Mouse (Mus musculus): ENCODE results near the gene Ppp1r18.

DNA sequence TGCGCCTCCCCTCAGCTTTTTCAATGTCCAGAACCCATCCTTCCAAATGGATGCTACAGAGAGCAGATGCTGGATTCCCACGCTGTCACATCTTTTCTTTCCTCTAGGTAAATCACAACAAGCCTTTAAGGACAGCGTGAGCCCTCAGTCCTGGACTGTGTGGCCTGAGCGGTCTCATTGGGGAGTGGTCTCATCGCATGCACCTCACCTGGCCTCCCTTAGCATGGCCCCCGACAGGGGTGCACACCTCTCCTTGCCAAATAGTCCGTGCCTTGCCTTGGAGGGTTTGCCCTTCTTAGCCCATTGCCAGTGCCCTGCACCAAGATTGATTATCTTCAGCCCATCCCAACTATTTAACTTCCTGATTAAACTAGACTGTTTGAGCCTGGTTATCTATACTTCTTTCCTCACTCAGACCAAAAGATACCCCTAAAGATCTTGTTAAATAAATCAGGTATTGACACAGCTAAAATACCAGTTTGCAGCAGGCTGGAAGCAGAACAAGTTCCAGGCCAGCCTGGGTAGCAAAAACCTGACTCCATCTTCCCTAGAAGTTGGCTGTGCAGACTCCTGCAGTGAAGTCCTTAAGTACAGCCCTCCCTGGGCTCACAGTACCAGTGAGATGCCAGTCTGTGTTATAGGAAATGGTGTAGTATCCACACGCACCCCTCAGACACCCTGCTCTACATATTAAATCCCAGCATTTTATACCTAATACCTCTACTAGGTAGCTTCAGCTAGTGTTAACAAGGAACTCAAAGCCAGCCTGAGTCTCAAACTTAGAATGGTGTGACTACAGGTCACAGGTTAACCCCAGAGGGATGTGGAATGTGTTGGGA lies 32.8 kb upstream of the Ppp1r18 start:
- no peak for TF ChIP-seq CTCF (IDR thresholded peaks at IDR 0.05; ENCODE audit: borderline replicate concordance, extremely low read depth, insufficient read depth, insufficient read length)
- no peak for TF ChIP-seq POLR2A (IDR thresholded peaks at IDR 0.05; ENCODE audit: borderline replicate concordance, extremely low read depth, insufficient read depth, insufficient read length, poor library complexity, severe bottlenecking)
